Mouse (Mus musculus) olfactory bulb, adult 2 months (tissue): ENCODE data around the gene Abcf2.

Source experiments
- CTCF ChIP-seq: fragments of 200-500 bp; IDR thresholded peaks from 2 replicates; pipeline ENCODE4 v1.5.1; 2012; ENCODE audit warnings: low read depth, mild to moderate bottlenecking, low read length, moderate library complexity; ENCODE audit not compliant: insufficient read depth
- POLR2A ChIP-seq: fragments of 200-500 bp; IDR thresholded peaks from 2 replicates; pipeline ENCODE4 v1.6.1; 2012; ENCODE audit warnings: mild to moderate bottlenecking, low read depth, low read length, moderate library complexity; ENCODE audit not compliant: insufficient read depth

GRCm38 (mm10) chr5:24537618-24538017 lies 39.6 kb downstream of the Abcf2 start:
- TF ChIP-seq POLR2A (no peak), CTCF (no peak)
